Mouse (Mus musculus) G1E-ER4 (cell line): ENCODE measurements around the gene Mlc1. TPM values are rescaled to one million over a fixed set of nuclear protein-coding genes. Genes with fewer than 3 reads are reported as not detected.

Experiments used
- GATA1 ChIP-seq: IDR thresholded peaks from one replicate; pipeline ENCODE4 v1.8.0; 2012; ENCODE audit warnings: low read length, inconsistent platforms
- polyA plus RNA-seq: library from polyadenylated mRNA; stranded (reverse); fragments of >175 nt; gene quantifications from 2 replicates; pipeline ENCODE4 v1.2.3, GENCODE M21; 2012

Gene Mlc1
- polyA plus RNA-seq, 1 experiment: not detected

DNA sequence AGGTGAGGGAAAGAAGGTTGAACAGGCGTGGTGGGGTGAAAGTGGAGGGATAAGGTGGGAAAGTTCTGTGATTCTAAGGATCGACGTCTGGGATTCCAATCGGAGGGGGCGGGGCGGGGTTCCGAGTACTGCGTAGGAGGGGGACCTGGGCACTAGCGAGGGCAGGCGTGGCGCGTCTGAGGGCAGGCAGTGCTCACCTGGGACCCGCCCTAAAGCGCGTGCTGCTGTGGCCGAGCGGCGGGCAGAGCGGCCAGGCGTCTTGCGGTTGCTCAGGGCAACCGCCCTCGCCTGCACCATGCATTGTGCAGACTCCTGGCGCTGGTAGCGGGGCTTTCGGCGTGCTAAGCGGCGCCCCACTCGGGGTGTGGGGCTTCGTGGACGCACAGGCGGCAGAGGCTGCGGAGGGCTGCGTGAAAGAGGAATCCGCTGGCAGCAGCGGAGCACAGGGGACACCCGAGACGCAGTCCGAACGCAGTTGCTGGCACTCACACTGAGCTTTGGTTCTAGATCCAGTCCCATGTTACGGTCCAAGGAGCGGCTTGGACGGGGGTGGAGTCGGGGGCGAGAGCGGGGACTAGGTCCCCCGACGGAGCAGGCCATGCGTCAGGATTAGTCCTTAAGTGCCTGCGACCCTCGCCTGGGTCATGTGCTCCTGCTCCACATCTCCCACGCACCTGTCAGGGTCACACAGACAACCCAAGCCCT lies 24.3 kb downstream of the Mlc1 start, which contains the start of gene Ttll8:
Ttll8 (minus strand) TSS at position 51 of the 705 bp plus-strand sequence.
- no peak for TF ChIP-seq GATA1

DNA sequence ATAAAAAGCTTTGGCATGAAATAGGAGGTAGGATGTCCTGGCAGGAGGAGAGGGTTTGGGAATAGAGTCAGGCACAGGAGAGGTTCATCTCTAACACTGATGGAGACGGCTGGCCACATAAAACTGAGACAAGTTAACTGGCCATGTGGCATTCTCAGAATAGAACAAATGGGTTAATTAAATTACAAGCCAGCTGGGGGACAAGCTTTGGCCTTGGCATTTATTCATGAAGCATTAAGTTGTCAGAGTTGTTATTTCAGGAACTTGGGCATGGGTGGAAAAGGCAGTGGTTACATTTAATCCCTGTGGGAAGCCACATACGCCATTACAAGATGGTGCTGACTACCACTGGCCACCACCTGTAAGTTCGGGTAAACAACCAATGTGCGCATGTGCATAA lies 27.6 kb downstream of the Mlc1 start:
- TF ChIP-seq GATA1: no peak

- no peak for TF ChIP-seq GATA1
Observed at GRCm38 (mm10) chr15:88946851-88947250, 32.0 kb downstream of the Mlc1 start.

DNA sequence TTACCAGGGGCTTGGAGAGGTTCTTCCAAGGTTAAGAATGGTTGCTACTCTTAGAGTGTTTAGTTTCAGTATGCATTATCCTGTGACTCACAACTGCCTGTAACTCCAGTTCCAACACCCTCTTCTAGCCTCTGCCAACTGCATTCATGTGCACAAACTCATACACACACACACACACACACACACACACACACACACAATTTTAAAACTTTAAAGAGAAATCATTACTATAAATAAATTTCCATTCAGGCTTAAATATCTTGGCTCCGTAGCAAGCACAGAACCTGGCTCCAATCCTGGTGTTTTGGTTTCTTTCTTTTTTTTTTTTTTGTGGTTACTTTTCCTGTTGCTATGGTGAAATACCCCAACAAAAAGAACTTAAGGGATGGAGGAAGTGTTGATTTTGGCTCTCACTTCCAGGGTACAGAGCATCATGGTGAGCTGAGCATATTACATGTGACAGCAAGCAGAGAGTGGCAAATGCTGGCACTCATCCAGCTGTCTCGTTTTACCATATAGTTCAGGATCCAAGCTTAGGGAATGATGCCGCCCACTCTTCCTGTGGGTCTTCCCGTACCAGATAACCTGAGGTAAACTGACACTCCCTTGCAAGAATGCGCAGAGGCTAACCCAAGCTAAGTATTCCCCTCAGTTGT lies 34.8 kb downstream of the Mlc1 start:
- TF ChIP-seq GATA1: no peak

- no peak for TF ChIP-seq GATA1
Observed at GRCm38 (mm10) chr15:88942783-88943182, 36.0 kb downstream of the Mlc1 start.

- no peak for TF ChIP-seq GATA1
Observed at GRCm38 (mm10) chr15:88937291-88937650, 41.5 kb downstream of the Mlc1 start.

- TF ChIP-seq GATA1: no peak
Observed at GRCm38 (mm10) chr15:88936619-88937290, 42.1 kb downstream of the Mlc1 start.

- TF ChIP-seq GATA1: no peak
Observed at GRCm38 (mm10) chr15:88934141-88934540, 44.7 kb downstream of the Mlc1 start.

DNA sequence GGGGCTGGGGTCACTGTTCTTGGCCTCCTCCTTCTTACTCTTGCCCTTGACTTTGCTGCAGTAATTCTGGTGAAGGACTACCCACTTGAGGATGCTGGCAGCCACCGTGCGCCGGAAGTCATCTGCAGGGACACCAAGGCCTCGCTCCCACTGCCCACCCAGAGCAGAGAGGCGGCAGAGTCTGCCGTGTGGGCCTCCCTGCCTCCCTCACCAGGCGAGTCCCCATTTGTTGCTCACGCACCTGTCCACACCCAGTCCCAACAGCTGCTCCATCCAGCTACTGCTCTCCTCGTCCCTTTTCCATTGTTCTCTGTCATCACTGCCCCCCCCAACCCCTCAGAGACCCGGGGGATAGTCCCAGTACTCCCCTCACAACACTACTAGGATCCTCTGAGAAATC lies 46.1 kb downstream of the Mlc1 start:
- TF ChIP-seq GATA1: no peak

DNA sequence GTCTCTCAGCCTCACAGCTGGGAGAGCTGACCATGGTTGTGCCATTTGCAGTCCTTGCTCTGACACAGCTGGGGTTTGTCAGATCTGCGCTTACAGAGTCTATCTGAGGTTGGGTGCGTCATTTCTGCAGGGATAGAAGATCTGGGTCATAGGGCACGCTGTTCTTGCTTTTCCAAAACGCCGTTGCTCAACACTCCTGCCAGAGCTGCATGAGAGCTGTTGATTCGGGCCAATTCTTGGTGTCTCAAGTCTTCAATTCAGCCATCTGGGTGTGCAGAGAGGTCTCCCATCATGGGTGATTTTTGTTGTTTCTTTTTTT lies 56.9 kb downstream of the Mlc1 start:
- no peak for TF ChIP-seq GATA1

- TF ChIP-seq GATA1: no peak
Observed at GRCm38 (mm10) chr15:88921131-88921991, 57.4 kb downstream of the Mlc1 start.

GRCm38 (mm10) chr15:88920065-88920464 lies 58.7 kb downstream of the Mlc1 start:
- TF ChIP-seq GATA1: no peak

- no peak for TF ChIP-seq GATA1
Observed at GRCm38 (mm10) chr15:88919328-88919727, 59.5 kb downstream of the Mlc1 start.

- TF ChIP-seq GATA1: no peak
Observed at GRCm38 (mm10) chr15:88917126-88917525, 61.7 kb downstream of the Mlc1 start.

- TF ChIP-seq GATA1: no peak
Observed at GRCm38 (mm10) chr15:88916366-88916765, 62.4 kb downstream of the Mlc1 start.

GRCm38 (mm10) chr15:88915046-88915445 lies 63.8 kb downstream of the Mlc1 start:
- no peak for TF ChIP-seq GATA1
